Mouse (Mus musculus): Measurements from ENCODE around the gene Rnf38.
A peak's percentile ranks its signal among the peaks of the same experiment; 100 is the strongest.

Gene Rnf38

DNA sequence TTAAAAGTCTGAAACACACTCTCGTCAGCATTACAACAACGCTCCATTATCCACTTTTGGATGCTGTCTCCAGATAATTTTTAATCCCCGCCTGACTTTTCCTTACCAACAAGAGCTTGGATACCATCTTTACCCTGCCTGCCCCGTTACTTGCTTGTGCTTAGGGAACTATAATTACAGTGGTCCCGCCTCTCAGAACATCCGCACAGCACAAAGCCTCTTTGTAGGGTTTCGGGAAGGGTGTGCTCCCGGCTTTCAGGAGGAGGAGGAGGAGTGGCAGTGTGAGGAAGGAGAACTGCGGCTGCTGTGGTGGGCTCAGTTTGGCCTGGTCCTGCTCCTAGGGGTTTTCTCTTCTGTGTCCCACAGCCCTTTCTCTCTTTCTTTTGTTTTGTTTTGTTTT, 9.4 kb downstream of the Rnf38 start:
- DNase-seq (ENCODE audit: low read depth, low spot score): peak; percentile 50

DNA sequence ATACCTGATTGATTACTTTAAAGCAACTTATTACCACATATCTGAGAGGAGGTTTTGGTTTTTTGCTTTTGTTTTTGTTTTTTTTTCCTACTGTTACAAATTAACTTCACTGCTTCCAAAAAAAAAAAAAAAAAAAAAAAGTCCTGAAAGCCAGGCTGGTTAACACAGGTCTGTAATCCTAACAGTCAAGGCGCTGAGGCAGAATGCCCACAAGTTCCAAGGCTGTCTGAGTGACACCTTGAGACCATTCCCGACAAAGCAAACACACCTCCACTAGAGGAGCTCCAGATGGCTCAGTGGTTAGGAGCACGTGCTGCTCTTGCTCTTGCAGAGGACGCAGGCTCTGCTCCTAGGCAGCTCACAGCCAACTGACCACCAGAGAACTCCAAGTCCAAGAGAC, 10.1 kb downstream of the Rnf38 start:
- DNase-seq (ENCODE audit: low read depth, low spot score): peak; percentile 33

DNA sequence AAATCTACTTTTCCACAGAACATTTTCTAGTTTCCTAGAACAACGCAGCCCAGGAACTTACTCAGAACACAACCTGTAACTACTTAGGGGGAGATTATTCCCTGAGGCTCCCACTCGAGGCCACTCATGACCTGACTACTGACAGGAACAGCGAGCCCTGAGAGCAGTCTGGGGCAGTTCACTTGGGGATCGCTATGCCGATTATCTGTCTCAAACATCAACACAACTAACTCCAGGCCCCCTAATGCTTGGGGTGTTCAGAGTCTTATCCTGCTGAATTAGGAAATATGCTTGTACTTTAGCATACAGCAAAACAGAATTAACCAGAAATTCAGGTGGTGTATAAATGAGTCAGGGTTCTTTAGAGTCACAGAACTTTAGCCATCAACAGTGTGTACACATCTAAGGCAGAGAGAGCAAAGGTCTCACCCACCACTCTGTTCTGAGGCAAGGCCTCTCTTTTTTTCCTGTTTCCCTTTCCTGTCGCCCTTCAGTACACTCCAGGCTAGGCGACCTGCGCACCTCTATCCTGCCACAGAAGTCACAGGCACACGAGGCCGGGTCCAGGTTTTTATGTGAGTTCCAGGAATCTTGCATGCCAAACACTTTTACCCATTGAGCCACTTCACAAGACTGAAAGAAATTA, 16.7 kb downstream of the Rnf38 start:
- no peak for DNase-seq (ENCODE audit: low read depth, low spot score)

DNA sequence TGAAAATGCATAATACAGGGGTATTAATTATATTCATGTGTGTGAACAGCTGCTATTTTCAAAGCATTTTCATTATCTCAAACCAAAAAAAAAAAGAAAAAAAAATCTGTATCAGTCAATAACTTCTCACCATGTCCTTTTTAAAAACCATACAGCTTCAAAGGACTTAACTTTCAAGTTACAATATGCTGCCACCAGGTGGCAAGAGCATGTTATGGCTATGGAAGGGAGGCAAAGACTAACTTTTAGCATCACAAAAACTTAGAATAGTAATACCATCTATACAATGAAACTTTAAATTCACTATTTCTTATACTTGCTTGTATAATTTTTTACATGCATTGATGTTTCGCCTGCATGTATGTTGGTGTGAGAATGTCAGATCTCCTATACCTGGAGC, 33.6 kb downstream of the Rnf38 start:
- DNase-seq (ENCODE audit: low read depth, low spot score): peak; percentile 28

DNA sequence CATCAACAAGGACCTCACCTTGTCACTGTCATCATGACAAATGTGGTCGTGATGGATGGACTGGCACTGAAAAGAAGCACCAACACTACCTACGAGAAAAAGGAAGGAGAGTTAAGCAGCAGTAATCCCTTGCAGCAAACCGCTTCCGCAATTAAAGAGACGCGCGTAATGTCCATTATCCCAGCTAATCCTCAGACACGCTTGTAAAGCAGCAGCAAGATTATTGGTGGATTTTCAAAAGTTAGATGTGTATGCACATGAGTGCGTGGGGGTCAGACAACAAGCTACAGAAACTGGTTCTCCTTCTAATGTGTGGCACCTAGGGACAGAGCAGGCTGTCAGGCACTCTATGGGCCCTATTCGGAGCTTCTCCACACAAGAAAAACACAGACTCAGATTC, 46.2 kb downstream of the Rnf38 start:
- DNase-seq (ENCODE audit: low read depth, low spot score): no peak

DNA sequence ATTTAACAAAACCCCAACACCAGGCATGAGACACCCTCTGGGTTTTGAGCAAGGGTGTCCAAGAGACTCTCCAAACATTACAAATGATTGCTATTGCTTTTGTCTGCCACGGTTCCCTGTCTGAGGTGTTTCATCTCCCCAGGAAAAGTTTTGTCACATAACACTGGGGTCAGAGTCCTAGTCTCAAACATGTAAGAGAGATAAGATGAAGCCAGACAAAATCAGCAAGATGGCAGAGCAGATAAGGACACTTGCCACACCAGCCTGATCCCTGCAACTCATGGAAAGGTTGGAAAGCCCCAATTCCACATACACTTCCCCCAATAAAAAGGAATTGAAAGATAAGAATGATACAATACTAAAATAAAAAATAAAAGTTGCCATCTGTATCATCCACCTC, 49.7 kb downstream of the Rnf38 start:
- DNase-seq (ENCODE audit: low read depth, low spot score): no peak

DNA sequence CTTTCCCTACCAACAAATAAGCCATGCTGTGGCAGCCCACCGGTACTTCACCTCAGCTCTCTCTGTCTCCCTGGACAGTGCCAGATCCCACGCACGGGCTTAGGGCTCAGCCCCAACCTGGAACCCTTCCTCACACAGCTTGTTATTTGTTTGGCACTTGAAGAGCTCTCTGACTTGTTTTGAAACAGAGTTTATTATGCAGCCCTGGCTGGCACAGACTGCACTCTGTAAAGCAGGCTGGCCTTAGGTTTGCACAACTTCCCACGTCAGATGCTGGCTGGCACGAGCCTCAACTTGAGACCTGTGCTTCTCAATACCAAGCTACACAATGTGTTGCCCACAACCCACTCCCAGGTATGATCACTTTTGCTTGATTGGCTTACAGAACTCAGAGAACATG, 53.8 kb downstream of the Rnf38 start:
- DNase-seq (ENCODE audit: low read depth, low spot score): no peak

DNA sequence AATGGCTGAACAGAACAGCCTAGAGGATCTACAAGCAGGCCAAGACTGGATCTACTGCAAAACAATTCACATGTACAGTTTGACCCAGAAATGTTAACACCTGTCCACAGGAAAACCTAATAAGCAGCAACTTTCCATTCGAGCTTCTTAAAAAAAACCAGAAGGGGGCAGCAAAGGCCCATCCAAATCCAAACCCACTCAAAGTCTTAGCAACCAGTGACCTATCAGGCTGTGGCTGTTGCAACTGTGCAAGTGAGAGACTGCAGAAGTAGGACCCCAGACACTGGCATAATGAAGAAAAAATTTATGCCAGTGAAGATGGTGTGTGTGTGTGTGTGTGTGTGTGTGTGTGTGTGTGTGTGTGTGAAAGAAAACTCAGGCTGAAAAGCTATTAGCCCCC, 60.4 kb downstream of the Rnf38 start:
- peak; percentile 75 for DNase-seq (ENCODE audit: low read depth, low spot score)

DNA sequence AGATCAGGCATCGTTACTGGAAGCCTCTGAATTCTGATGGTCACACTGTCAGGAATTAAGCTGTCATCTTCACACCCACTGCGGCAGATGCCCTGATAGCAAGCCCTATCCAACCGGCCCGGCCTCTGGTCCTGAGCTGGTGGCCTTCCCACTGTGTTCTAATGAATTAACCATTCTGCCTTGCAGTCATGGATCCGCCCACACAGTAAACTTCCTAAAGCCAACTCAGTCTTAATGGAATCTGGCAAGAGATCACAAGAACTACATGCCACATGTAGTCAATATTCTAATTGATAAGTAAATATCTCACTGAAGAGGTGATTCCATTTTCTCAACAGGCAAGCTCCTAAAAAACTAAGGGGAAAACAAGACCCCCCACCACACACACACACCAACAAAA, 60.9 kb downstream of the Rnf38 start:
- DNase-seq (ENCODE audit: low read depth, low spot score): no peak

DNA sequence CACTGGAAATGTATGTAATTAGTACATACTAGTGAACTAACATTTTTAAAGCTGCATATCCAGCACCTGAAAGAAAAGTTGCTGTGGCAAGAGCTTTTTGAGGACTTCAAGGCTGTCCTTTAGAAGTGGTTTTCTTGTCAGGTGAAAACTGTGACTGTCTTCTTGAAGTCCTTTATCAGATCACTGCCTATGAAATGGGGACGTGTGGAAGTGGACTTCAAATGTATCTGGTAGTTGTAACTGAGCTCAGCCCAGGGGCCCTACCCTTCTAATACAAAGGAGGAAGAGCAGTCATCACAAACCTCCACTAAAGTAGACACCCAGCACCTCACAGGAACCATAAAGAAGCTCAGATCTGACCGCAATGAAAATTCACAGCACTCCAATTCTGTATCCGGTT, 63.7 kb downstream of the Rnf38 start:
- DNase-seq (ENCODE audit: low read depth, low spot score): no peak

DNA sequence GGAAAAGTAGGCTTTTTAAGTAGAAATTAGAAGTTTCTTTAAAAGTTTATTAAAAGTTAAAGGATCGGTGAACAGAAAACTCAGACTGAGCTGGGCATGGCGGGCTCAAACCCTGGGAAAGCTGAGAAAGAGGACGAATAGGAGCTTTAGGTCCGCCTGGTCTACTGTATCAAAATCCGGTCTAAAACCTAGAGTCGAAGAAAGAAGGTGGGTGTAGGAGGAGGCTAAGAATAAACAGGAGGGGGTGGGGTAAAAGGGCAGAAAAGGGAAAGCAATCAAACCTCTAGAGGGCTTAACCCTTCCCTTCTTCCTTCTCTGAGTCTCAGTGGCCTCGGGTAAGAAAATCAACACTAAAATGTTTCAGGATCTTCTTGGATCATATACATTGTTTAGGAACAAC, 64.8 kb downstream of the Rnf38 start:
- DNase-seq (ENCODE audit: low read depth, low spot score): peak; percentile 12

DNA sequence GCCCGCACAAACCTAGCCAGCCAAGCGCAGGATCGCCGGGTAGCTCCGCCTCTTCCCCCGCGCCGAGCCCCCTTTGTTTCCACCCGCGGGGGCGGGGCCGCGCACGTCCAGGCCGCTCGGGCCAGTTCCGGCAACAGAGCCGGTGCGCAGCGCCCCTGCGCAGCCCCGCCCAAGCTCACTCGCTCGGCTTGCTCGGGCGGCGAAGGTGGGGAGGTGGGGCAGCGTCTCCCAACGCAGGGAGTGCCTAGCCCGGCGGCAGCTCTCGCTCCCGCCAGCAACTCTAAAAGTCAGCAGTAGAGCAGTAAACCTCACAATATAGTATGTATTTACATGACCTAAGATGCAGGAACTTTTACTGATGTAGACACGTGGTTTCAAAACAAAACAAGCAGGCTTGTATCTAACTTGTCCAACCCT, 65.3 kb downstream of the Rnf38 start:
- DNase-seq (ENCODE audit: low read depth, low spot score): peak; percentile 96

DNA sequence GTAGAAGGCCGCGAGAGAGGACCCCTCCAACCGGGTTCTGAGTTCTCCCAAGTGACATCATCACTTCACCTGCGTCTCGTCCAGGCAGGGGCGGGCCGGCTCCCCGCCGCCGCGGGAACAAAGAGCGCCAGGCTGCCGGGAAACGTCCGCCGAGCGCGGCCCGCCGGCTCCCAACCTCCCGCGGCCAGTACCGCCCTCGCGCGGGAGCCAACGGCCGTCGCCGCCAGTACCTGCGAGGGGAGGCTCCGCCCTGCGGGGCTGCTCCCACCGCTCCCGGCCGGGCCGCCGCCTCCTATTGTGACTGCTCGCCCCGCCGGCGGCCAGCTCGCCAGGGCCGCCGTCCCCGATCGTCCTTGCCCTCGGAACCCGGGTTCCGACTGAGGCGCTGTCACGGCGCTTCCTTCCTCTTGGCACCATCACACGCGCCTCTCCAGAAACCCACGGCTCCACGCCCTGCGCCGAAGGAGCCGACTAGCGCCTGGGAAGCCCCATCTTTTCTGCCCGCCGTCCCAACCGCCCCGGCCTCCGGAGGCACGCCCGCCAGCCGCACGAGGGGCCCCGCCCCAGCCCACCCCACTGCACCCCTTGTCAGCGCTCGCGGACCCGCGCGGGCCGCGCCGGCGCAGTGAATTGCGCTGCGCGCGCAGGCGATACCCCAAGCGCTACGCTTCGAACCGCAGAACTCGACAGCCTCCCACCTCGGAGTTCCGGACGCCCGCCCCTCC, 66.0 kb downstream of the Rnf38 start:
- DNase-seq (ENCODE audit: low read depth, low spot score): peak; percentile 95

DNA sequence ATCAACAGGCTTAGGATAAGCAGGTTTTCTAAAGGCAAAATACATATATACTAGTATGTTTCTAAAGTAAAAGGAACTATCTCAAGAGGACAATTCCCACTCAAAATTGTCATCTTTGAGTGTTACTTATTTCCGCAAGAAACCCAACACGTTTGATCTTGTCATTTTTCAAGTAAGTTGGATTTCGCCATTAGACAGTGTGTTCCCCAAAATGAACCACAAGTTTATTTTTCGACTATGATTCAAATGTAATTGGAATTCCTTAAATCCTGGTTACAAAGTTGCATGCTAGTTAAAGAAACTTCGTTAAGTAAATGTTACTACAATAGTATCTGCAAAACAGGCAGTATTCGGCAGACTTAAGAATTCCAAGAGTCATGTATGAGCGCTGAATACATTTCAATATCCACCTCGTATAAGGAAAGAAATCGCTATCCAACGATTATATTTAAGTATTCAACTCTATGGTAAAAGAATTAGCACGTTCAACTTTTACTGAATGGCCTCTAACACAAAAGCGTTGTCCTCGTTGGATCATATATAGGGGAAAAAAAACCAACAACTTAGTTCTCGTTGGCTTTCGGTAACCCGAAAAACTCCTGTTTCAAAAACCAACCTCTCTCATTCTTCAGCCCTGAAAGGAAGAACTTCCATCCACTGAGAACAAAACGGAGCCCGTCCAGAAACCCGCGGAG, 66.7 kb downstream of the Rnf38 start:
- DNase-seq (ENCODE audit: low read depth, low spot score): no peak

DNA sequence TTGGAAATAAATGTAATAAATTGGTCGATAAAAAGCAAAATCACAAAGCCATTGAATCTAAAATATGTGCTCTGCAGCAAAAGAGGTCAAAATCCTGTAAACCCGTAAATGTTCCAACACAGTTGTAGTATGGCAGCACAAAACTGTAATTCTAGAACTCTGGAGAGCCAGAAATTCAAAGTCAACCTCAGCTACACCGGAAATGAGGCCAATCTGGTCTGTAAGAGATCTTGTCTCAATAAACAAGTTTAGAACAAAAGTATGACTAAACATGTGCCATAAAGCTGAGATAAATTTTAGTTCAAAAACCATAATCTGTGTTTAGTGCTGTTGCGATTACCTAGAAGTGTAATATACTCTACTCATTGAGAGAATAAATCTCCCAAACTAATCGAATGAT, 69.0 kb downstream of the Rnf38 start:
- DNase-seq (ENCODE audit: low read depth, low spot score): no peak

DNA sequence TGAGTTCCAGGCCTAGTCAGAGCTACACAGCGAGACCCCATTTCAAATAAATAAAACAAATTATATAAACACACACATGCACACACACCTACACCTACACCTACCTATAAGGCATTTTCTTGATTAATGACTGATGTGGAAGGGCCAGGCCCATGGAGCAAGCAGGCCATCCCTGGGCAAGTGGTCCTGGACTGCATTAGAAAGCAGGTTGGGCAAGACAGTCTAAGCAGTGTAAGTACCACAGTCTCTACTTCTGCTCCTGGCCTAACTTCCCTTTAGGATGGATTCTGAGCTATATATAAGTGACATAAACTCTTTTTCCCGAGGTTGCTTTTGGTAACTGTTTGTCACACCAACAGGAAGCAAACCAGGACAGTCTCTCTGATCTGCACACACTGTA, 70.6 kb downstream of the Rnf38 start:
- no peak for DNase-seq (ENCODE audit: low read depth, low spot score)

DNA sequence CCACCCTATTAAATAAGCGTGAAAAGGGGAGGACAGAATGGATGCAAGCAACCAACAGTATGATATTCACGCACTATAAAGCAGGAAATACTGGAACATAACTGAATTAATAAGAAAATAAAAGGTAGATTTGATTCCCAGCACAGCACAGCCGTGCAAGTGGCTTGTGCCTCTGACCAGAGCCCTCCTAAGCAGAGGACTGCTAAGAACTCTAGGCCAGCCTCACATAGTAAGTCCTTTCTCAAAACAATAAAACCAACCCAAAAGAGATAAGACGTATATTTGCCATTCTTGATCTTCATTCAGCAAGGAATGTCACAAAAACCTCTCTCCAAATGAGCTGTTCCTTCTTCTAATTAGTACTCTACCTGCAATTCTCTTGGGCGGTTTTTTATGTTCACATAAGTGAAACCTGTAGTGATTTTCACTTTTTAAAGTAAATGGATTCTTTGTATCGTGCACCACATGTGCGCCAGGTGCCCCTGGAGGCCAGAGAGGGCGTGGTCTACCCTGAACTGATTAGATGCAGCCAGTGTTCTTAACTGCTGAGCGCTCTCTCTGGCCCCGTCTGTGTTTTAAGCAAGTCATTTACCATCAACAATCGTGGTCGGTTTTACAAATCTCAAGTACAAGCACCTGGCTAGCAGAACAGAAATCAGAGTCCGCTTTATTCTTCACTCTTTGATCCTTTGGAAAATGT, 72.4 kb downstream of the Rnf38 start:
- DNase-seq (ENCODE audit: low read depth, low spot score): peak; percentile 44

DNA sequence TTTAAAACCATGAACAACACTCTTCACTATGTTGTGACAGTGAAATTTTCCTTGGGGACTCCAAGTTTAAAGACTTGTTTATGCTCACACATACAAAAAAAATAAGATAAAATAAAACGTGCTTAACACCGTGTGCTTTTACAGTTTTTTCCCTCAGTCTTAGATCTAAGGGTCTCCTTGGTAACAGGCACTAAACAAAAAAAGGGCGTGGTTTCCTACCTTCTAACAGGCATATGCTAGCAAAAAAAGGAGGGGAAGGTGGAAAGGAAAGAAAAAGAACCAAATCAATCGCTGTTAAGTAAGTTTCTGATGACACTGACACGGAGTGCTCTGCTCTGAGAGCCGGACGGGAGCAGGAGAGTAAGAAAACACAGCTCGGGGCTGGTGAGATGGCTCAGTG, 73.8 kb downstream of the Rnf38 start:
- no peak for DNase-seq (ENCODE audit: low read depth, low spot score)

DNA sequence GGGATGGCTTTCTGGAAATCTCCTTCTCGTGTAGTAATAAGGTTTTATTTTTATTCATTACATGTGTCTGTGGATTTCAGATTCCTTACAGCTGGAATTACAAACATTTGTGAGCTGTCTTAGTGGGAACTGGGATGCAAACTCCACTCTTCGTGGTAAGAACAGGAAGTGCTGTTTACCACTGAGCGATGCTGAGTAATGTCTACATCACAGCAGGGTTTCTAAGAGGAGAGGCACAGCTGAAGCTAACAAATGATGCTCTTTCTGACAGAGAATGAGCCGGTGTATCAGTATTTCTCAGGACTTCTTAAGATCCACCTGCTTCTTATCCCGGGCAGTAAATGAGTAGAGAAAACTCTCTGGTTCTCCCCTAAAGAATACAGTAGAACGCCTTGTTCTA, 77.1 kb downstream of the Rnf38 start:
- no peak for DNase-seq (ENCODE audit: low read depth, low spot score)

DNA sequence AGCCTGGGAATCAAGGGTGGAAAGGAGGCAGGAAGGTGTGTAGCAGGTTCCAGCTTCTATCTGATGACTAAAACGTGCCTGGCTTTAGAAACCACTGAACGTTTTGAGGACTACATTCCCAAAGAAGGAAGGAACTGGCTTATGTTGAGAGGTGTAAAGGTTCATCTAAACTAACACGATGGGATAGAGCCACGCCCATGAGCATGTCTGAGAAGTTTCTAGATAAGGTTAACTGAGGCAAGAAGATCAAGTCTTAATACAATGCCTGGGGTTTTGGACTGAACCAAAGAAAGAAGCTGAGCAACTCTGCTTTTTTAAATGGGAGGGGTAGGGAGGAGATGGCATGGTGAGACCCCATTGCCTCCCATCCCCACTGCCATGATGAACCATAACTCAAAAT, 78.7 kb downstream of the Rnf38 start:
- DNase-seq (ENCODE audit: low read depth, low spot score): no peak

DNA sequence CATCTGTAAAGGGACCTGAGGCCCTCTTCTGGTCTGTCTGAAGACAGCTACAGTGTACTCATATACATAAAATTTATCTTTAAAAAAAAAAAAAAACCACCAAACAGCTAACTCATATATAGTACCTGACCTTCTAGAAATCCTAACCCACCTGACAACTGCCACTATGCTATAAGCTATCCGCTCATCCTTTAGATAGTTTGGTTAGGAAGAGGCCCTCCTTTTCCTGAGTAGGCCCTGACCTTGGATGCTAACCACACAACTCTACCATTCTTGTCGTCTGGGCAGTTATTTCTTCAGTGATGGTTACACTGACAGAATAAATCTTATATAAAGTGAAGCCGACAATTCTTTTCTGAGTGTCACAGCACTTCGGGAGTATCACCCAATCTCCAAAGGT, 80.7 kb downstream of the Rnf38 start:
- DNase-seq (ENCODE audit: low read depth, low spot score): no peak

DNA sequence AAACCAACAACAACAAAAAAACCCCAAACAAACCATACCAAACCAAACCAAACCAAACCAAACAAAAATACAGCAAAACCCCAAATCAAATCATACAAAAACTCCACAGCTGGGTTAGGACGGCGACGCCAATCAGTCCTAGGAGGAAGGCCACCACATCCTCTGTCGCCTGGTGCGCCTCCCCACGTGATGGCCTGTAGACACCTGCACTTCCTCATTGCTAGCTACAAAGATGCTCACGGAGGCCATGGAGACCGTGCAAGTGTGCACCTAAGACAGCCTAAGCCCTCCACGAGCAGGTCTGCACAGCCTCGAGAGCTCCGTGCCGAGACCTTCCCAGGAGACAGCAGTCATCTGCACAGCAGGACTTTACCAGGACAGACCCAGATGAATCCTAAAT, 106.8 kb downstream of the Rnf38 start:
- no peak for DNase-seq (ENCODE audit: low read depth, low spot score)

Data from ES-CJ7 (cell line).